Mouse (Mus musculus) urinary bladder, postnatal 36 days (tissue): ENCODE results near the gene Adamts1.

ENCODE experiments used
- DNase-seq, 2 experiments: peaks; one replicate each; pipeline ENCODE4 v3.0.0; 2022; ENCODE audit warnings: low spot score in 2 of 2, mixed read lengths in 1 of 2

Gene Adamts1

DNA sequence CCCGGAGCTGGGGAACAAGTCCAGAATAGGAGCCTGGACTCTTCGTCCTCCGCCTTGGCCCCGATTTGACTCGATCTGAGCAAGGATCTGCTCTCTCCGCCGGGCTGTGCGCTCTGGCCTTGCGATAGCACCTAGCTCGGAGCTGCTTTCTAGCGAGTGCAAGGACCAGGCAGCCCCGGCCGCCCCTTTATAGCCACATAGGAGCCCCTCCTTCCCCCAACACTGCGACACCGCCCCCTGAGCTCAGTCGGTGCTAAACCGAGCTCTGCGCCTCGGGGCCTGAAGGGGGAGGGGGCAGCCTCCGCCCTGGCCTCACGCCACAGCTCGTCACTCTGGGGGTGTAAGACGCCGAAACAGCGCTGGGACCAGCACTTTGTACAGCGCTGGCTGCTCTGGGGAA, at the start of gene Adamts1:
Gene Adamts1 (minus strand): TSS at position 160 of the 400 bp plus-strand sequence.
- peak; percentile 74 to 89 for DNase-seq

DNA sequence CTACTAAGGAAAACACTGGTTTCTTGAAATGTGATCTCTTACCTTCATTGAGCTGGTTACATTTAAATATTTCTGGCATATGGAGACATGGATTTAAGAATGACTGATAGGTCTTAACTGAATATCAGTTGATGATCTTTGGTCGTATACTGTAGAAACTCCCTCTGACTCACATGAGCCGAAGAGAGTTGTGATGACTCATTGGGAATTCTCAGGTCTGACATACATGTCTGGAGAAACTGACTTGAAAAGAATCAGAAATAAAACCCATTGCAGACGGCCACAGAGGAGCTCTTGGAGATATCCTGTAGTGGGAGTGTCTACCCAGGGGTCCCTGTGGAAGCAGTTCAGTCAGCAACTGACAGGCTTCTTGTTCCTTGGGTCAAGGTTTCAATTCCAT, 24.2 kb upstream of the Adamts1 start:
- DNase-seq, result no peak

DNA sequence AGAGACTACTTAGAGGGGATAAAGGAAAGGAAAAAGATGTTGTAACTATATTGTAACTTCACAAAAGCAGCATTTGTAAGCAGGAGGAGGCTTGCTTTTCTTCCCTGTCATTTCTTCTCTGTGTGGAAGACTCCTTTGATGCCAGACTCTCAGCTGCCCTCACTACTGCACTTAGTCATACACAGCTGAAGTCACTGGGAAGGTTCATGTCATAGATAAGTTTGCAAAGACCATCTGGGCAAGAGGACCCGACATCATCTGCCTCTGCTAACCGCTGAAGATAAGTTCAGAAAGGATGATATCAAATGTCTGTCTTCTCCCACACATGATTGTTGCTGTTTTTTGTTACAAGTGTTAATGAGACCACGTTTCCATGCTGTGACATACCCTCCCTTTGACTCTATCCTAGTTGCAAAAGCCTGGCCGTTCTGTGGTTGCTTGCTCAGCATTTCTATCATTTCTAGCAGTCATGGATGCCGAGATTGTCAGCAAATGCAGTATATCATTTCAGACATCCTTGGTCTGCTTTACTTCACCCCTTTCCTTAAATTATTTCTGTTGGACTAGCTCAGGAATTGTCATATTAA, 19.5 kb upstream of the Adamts1 start:
- DNase-seq, result no peak

DNA sequence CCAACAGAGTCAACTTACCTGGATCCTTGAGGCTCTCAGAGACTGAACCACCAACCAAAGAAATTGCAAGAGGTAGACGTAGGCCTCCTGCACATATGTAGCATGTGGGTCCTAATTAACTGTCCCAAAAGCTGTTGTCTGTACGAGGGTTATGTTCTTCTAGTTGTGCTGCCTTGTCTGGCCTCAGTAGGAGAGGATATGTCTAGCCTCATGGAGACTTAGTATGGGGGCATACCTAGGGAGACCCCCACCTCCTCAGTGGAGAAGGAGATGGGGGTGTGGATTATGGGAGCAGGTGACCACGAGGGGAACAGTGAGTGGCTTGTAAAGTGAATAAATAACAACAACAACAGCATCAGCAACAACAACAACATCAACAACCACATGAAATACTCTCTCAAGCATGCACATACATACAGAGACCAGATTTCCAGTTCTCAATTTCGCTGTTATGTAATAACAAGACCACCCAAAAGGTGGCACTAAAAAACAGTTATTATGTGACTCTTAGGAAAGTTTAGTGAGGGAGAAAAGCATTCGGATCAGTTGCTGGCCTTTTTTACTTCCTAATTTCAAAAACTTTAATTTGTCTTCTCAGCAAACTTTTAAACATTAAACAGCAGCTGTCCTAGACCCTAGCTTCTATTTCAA, 17.0 kb upstream of the Adamts1 start:
- no peak for DNase-seq

DNA sequence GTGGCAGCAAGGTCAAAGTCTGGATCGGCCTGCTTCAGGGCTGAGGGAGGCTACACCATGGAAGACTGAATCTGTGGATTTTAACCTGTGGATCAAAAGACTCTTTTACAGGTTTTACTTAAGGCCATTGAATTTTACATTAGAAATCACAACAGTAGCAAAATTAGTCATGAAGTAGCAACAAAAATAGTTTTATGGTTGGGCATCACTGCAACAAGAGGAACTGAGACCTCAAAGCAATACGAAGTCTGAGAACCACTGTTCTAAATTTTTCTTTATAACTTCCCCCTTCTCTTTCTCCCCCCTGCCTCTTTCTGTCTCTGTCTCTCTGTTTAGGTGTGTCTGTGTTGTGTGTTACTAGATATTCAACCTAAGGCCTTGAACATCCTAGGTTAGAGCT, 11.2 kb upstream of the Adamts1 start:
- DNase-seq, result no peak

DNA sequence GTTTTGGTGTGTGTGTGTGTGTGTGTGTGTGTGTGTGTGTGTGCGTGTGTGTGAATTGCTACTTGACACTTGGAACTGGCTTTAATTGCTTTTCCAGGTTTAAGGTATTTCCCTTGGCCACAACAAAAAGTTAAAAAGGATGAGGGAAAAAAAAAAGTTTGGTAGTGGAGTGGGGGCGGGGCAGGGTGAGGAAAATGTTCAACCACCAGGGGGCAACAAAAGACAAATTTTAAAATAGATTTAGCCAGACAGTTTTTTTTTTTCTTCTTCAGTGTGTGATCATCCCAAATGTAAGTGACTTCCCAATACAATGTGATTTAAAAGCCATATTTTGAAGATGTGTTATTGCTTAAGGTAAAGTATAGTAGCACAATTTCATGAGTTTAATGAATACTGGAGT, 4.7 kb upstream of the Adamts1 start:
- DNase-seq, result peak; percentile 42 to 49

DNA sequence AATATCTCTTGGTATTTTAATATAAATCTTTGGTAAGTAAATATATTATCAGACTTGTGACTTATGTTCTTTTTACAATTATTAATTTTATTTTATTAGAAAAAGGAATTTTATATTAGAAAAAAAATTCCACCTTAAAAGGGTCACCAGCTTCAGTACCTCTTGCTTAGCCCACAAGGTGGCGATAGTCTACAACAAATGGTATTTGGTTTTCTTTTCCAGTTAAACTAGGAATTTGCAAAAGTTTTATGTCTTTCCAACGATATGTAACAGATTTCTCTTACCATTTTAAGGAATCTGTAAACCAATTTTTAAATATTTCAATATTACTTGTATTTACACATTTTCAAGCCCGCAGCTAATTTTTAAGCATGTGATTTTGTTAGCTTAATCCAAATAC, 4.2 kb upstream of the Adamts1 start:
- DNase-seq, result no peak

DNA sequence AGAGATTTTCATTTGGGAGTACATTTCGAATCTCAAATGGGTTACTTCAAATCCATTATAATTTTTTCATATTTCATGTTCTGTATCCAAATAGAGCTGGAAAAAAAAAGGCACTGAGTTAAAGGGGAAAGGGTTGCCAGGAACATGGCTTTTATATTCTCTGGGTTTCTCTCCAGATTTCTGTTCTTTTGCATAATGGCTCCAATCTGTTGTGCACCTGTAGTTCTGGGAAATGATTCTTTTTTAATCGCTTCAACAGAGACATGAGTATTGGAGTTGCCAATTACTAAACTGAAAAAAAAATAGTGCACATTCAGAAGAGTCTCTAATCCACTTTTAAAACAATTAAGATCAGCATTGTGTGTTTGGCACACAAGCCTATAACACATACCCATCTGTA, 2.7 kb upstream of the Adamts1 start:
- no peak for DNase-seq

DNA sequence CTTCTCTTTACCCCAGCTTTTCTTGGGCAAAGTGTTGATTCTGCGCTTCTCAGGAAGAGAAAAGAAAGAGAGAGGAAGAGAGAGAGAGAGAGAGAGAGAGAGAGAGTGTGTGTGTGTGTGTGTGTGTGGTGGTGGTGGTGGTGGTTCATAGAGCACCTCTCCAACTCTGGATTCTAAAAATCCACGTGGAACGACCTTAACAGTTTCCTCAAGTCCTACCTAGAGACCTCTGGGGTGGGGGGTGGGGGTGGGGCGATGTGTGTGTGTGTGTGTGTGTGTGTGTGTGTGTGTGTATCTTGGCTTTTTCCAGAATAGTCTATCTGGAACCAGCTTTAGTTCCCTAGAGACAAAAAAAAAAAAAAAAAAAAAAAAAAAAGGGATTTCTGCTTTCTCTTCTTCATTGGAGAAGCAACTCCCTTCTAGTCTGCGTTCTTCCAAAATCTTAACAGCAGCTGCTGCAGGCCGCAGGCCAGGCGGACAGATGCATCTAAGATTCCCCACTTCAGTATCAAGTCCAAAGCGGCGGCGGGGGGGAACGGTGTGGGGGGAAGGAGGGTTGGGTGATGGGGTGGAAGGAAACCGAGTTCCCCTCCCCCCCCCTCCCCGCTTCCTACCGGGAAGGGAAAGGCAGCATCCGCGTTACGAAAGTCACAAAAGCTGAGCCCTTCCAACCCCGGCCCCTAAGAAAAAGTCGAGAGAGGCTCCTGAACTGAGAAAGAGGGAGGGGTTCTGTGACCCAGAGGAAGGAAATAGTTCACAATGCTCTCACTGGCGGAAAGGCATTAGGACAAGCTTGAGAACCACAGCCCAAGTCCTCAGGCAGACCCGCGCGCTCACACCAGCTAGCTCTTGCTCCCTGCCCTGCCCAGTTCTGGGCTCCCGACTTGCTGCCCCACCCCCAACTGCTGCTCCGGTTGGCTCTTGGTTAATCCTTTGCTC, 969 bp upstream of the Adamts1 start:
- peak; percentile 63 to 80 for DNase-seq

DNA sequence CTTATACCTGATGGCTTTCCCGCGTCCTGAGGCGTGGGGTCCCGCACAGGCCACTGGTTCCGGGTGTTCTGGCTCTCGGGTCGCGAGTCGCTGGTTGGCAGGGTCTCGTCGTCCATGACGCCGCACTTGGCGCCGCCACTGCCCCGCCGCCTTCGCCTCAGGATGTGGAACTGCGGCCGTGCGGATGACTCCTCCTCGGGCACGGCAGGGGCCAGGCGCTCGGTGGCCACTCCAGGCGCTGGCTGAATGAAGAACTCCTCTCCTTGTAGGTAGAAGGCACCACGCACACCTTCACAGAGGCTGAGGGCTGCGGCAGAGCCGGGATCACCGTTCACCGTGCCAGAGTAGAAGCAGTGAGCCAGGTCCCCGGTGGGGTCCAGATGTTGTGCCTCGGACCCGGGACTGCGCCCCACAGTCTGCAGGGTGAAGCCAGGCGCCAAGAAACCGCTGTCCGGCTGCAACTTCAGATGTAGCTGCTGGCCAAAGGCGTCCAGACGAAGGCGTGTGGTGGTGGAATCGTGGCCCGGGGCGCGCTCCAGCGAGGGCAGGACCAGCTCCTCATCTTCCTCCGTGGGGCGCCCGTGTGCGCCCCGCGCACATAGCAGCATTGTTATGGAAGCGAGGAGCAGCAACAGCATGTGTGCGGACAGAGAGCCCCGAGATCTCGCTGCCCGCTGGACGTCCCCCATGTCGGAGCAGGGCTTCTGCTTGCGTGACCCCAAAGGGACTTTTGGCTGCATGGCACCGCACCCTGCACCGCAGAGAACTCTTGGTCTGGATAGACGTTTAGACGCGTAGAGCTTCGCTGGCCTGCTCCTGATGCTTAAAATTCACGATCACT, 722 bp downstream of the Adamts1 start:
- peak; percentile 24 to 47 for DNase-seq

DNA sequence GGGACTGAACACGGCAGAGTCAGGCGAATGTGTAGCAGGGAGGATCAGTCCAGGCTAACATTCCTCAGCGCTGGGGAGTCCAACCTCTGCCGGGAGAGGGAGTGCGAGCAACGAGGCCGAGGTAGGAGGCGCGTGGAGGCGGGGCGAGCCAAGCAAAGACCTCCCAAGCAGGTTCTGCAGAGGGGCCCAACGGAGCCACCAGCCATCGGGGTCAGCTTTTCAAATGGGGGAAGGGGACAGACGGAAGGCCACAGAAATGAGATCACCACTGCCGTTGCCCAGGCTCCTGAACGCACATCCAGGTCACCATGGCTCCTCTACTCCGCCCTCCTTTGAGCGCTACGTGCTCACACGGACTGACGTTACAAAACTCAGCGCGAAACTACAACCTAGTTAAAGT, 1.7 kb downstream of the Adamts1 start:
- peak; percentile 71 to 79 for DNase-seq

DNA sequence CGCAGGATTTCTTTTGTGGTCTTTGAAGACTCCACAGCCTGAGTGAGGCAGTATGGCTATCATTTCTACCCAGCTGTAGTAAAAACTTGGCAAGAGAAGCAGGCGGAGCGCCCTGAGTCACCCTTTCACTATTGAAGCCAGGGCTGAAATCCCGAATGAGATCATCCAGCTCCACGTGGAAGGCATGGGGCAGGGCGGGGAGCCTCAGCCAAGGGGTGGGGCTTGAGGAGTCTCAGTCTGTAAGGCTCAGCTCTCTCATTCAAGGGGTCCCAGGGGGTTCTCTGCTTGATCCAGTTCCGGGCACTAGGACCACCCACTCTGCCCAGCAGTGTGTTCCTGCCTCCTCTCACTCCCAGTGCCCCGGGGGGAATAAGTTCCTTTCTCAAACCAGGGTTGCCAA, 2.2 kb downstream of the Adamts1 start:
- peak; percentile 84 to 93 for DNase-seq

DNA sequence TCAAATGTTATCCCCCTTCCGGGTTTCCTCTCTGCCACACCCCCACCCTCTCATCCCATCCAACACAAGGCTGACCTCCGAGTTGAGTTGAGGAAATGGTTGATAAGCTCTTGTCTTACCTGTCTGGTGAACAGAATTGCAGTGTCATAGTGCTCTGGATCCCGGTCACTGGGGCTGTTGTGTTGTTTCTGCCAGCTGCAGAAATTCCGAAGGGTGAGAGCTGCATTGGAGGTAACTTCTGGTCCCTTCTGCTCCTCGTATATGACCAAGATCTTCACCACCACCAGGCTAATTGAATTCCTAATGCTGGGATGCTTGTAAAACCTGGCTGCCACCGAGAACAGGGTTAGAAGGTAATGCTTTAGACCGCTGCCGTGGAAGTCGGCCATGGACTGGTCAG, 2.9 kb downstream of the Adamts1 start:
- DNase-seq, result no peak

DNA sequence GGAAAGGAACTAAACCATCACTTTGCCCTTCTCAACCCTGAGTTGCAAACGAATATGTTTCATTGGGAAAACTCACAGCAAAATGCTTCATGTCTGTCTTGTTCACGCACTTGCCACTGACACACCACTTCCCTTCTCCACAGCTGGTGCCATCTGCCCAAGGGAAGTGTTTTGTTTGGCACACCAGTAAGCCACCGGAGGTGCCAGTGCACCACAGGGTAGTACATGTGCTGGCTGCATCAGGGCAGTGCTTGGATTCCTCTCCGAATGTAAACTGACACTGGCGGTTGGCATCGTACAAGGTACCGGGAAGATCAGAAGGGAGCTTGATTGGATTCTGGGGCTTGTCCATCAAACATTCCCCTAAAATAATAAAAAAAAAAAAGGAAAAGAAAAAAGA, 4.6 kb downstream of the Adamts1 start:
- no peak for DNase-seq

DNA sequence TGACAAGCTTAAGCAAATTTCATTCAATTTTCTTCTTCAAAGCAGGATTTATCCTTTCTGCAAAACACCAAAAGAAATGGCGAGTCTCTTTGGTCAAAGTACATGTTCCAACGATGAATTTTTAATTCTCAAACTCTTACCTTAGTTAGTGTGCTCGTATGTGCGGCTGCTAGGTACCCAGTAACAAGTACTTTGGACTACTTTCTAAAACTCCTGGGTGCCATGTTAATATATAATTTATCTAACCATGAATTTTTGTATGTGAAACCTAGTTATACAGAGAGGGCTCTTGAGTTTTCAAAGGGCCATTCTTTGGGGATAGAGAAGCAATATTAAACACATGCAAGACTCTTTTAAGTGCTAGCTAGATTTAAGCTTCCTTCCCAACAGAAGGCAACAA, 5.8 kb downstream of the Adamts1 start:
- DNase-seq, result no peak

DNA sequence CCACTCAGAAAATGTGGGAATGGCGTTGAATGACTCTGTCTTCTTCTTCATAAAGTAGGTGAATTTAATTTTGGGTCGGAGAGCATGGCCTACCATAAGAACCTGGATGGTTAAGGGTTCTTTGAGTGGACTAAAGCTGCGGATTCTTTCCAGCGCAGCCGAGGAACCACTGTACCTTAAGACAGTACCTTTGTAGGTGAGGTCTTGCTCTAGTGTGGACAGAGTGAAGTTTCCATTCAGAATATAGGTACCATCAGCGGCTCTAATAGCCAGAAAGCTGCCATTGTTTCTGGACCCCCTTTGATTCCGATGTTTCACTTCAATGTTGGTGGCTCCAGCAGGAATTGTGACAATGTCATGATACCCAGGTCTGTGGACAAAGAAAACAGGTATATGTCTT, 7.2 kb downstream of the Adamts1 start:
- DNase-seq, result no peak

DNA sequence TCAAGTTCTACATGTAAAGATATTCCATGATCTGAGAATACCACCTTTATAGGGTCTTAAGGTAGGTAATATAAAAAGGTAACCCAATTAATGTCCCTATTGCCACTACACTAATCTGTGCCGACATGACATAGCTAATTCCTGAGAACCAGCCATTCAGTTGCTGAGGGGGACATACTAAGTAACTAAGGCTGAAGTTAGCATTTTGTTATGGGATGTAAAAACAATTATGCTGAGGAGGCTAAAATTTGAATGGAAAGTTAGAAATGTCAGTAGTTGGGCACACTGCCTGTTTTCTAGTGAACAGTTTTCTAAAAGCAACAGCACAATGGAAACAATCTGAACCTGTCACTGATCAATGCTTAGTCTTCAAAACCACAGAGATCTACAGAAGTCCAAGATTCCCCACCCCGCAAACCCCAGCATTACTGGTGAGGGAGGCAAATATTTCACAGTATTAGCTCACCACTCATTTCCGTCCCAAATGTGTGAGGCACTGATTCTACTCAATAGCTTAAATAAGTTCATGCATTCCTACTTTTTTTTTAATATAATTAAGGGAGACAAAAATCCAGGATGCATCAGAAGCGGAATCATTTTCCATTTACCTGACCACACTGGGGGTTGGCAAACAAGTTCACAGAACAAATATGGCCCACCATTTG, 9.6 kb downstream of the Adamts1 start:
- no peak for DNase-seq

DNA sequence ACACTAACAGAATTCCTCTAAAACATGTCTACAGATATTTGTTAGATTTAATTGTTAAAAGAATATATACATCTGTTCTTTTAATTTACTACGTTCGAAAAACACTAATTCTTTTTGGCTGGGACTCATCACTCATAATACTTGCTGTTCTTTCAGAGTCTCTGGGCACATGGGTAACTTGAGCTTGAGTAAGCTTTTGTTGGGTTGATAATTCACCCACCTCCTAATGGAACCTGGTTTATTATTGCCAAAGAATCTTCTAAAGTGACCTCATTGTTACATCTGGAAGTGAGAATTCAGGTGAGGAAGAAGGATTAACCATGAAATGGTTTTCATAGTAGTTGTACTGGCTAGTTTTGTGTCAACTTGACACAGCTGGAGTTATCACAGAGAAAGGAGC, 21.8 kb downstream of the Adamts1 start:
- no peak for DNase-seq

DNA sequence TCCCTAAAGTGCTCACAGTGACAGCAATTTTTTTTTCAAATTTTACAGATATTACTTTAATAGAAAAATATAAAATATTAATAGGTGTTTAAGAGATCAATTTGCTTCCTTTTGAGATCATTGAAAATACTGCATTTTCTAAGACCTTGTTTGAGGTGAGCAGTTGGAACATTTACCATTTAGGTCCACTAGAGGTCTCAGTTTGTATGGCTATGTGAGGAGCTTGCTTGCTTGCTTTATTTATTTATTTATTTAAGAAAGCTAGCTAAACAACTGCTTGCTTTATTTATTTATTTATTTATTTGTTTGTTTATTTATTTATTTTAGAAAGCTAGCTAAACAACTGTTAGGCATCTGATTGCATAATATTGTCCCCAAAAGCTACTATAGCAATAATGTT, 23.1 kb downstream of the Adamts1 start:
- no peak for DNase-seq

DNA sequence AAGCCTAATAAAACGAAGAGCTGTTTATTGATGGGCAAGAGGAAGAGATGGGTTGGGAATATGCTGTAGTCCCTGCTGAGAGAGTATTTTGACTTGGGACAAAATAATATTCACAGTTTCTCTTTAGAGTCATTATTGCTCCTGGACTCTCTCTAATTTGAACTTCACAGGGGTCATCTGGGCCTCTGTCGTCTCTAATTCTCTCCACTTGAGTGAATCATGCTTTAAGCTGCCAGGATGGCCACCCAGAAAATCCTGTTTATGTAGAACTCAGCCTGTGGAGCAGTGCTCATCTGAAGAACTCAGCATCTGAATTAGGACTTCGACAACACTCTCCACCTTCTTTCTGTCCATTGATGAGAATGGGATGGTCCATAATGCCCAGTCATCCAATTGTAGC, 30.6 kb downstream of the Adamts1 start:
- DNase-seq, result no peak

DNA sequence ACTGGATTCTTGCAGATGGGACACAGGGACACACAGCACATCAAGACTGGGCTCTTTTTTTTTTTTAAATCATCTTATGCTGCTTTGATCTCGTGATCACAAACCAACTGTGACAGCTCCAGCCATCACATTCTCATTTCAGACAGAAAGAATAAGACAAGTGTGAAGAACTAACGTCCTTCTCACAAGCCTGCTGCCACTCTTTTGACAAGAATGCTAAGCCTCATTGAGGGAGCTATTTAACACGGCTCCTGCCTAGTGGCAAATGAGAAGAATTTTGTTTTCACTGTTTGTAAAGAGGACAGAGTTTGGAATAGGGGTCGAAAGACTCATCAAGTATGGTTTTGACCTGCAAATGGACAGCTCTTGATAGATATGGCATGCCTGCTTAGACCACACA, 35.6 kb downstream of the Adamts1 start:
- no peak for DNase-seq
